ENCODE assay signal across 27 mouse cellular contexts in genomic region chr17:83308451-83308850, GRCm38 (mm10). TPM values are rescaled to one million over a fixed set of nuclear protein-coding genes. Genes with fewer than 3 reads are reported as not detected.
DNase-seq lines count a peak whose midpoint lies in the region; ATAC-seq and TF ChIP-seq lines count a peak whose summit lies in the region.
"Had no signal": no experiment of that assay in that cellular context is flagged by ENCODE, and none has a peak within 500 bp of the region (broad histone marks: within the 10 kb centered on the region; RNA-seq: fewer than 3 reads in every experiment).

No protein-coding gene starts in this region.

- no peaks in the 10 kb centered on the region for H3K9me3 ChIP-seq in forebrain, embryonic 10.5 days
- no peaks in the 10 kb centered on the region for H3K9me3 ChIP-seq in forebrain, embryonic 14.5 days (replicated peaks; ENCODE audit: control insufficient read depth, low read length)
- H3K9me3 ChIP-seq in liver, postnatal 0 days (ENCODE audit: low read length), result no peaks in the 10 kb centered on the region
- no peaks in the 10 kb centered on the region for H3K9me3 ChIP-seq in limb, embryonic 13.5 days
- no peaks in the 10 kb centered on the region for H3K9me3 ChIP-seq in stomach, embryonic 16.5 days (replicated peaks; ENCODE audit: control insufficient read depth, low read length)
- H3K9me3 ChIP-seq: embryonic facial prominence, embryonic 15.5 days; megakaryocyte, embryonic 14.5 days; neural tube, embryonic 12.5 days had no signal

- no peak overlapping the region for H3K4me3 ChIP-seq in forebrain, embryonic 10.5 days
- no peak overlapping the region for H3K4me3 ChIP-seq in forebrain, embryonic 14.5 days (ENCODE audit: low read depth, low read length)
- H3K4me3 ChIP-seq in liver, postnatal 0 days (ENCODE audit: low read depth, low read length), result no peak overlapping the region
- H3K4me3 ChIP-seq in limb, embryonic 13.5 days, result no peak overlapping the region
- no peak overlapping the region for H3K4me3 ChIP-seq in stomach, embryonic 16.5 days (replicated peaks; ENCODE audit: low read length)
- H3K4me3 ChIP-seq: embryonic facial prominence, embryonic 15.5 days; layer of hippocampus, adult 2 months; megakaryocyte, embryonic 14.5 days; neural tube, embryonic 12.5 days had no signal

- no peak for ATAC-seq in forebrain, embryonic 14.5 days
- ATAC-seq in liver, postnatal 0 days, result peak; percentile 47
- ATAC-seq in limb, embryonic 13.5 days (ENCODE audit: low FRiP score, low read depth), result no peak
- ATAC-seq in stomach, embryonic 16.5 days (ENCODE audit: insufficient read depth, low FRiP score), result peak; percentile 49; the same call in 1 of the 2 replicates
- ATAC-seq: activated CD4-positive, CD25-positive, alpha-beta regulatory T cell, adult 4 months; inflammation-experienced regulatory T-cells, adult 6 months had no signal

- TF ChIP-seq CTCF in liver, postnatal 0 days (IDR thresholded peaks at IDR 0.05; ENCODE audit: low read depth), result no peak

- peak overlapping the region; percentile 51; the same call in 1 of the 2 replicates for H3K27ac ChIP-seq in forebrain, embryonic 10.5 days
- no peak overlapping the region for H3K27ac ChIP-seq in forebrain, embryonic 14.5 days (ENCODE audit: low read depth, low read length)
- no peak overlapping the region for H3K27ac ChIP-seq in liver, postnatal 0 days (ENCODE audit: low read depth)
- H3K27ac ChIP-seq in limb, embryonic 13.5 days, result 0 out of 2 replicates have a peak overlapping the region, but pooled peaks have one; percentile 35
- peak overlapping the region; percentile 82 for H3K27ac ChIP-seq in stomach, embryonic 16.5 days (ENCODE audit: low read length)
- H3K27ac ChIP-seq: embryonic facial prominence, embryonic 15.5 days; hindbrain, embryonic 14.5 days; layer of hippocampus, adult 2 months; neural tube, embryonic 12.5 days had no signal

- H3K4me1 ChIP-seq in forebrain, embryonic 10.5 days, result peaks cover 53% of the 10 kb centered on the region
- H3K4me1 ChIP-seq in forebrain, embryonic 14.5 days (ENCODE audit: control insufficient read depth, insufficient read depth, low read length), result peaks cover 7% of the 10 kb centered on the region; the same call in 1 of the 2 replicates
- peaks cover 30% of the 10 kb centered on the region for H3K4me1 ChIP-seq in liver, postnatal 0 days (ENCODE audit: insufficient read depth)
- peaks cover 48% of the 10 kb centered on the region for H3K4me1 ChIP-seq in limb, embryonic 13.5 days
- H3K4me1 ChIP-seq in stomach, embryonic 16.5 days (ENCODE audit: control insufficient read depth, insufficient read depth, low read length), result peaks cover 32% of the 10 kb centered on the region

- no peak overlapping the region for H3K9ac ChIP-seq in forebrain, embryonic 14.5 days (ENCODE audit: low read length)
- H3K9ac ChIP-seq in liver, postnatal 0 days (replicated peaks), result no peak overlapping the region
- no peak overlapping the region for H3K9ac ChIP-seq in limb, embryonic 13.5 days
- H3K9ac ChIP-seq in stomach, embryonic 16.5 days (ENCODE audit: low read length), result no peak overlapping the region
- H3K9ac ChIP-seq: embryonic facial prominence, embryonic 15.5 days; hindbrain, embryonic 14.5 days; lung, embryonic 14.5 days; neural tube, embryonic 12.5 days had no signal

- no peaks in the 10 kb centered on the region for H3K36me3 ChIP-seq in forebrain, embryonic 10.5 days (replicated peaks)
- no peaks in the 10 kb centered on the region for H3K36me3 ChIP-seq in forebrain, embryonic 14.5 days (ENCODE audit: control insufficient read depth, insufficient read depth, low read length)
- no peaks in the 10 kb centered on the region for H3K36me3 ChIP-seq in liver, postnatal 0 days (replicated peaks; ENCODE audit: insufficient read depth, low read length)
- no peaks in the 10 kb centered on the region for H3K36me3 ChIP-seq in limb, embryonic 13.5 days
- H3K36me3 ChIP-seq in stomach, embryonic 16.5 days (ENCODE audit: control insufficient read depth, insufficient read depth, low read length), result no peaks in the 10 kb centered on the region
- H3K36me3 ChIP-seq: embryonic facial prominence, embryonic 15.5 days; neural tube, embryonic 12.5 days had no signal

- no peak for DNase-seq in forebrain, embryonic 10.5 days (ENCODE audit: extremely low spot score, low spot score)
- no peak for DNase-seq in forebrain, embryonic 14.5 days (ENCODE audit: low spot score)
- no peak for DNase-seq in liver, postnatal 0 days
- DNase-seq in liver, result no peak
- no peak for DNase-seq in thymus, postnatal 10 days (ENCODE audit: low spot score in 2 of 2)
- no peak for DNase-seq in cerebellum, postnatal 4 days (ENCODE audit: low spot score in 2 of 2)
- DNase-seq: adrenal gland, postnatal 10 days; cerebellum, adult 8-10 months; cerebellum, postnatal 36 days; gastrocnemius, postnatal 10 days; heart, postnatal 4 days; layer of hippocampus, postnatal 36 days; lung, embryonic 14.5 days; lung, postnatal 36 days; right cerebral cortex, adult 18-20 months; right cerebral cortex, postnatal 4 days; thymus, postnatal 25 days had no signal

- H3K27me3 ChIP-seq in forebrain, embryonic 10.5 days (ENCODE audit: poor library complexity, severe bottlenecking), result peaks cover 22% of the 10 kb centered on the region
- H3K27me3 ChIP-seq in forebrain, embryonic 14.5 days (replicated peaks; ENCODE audit: control insufficient read depth, insufficient read depth, low read length), result no peaks in the 10 kb centered on the region
- no peaks in the 10 kb centered on the region for H3K27me3 ChIP-seq in liver, postnatal 0 days (ENCODE audit: insufficient read depth, low read length)
- no peaks in the 10 kb centered on the region for H3K27me3 ChIP-seq in limb, embryonic 13.5 days
- no peaks in the 10 kb centered on the region for H3K27me3 ChIP-seq in stomach, embryonic 16.5 days (ENCODE audit: control insufficient read depth, insufficient read depth, low read length)
- H3K27me3 ChIP-seq: embryonic facial prominence, embryonic 15.5 days; neural tube, embryonic 12.5 days had no signal

- TF ChIP-seq EP300 in liver, postnatal 0 days (IDR thresholded peaks at IDR 0.05; ENCODE audit: low read depth), result no peak

- no peak overlapping the region for H3K4me2 ChIP-seq in forebrain, embryonic 14.5 days (ENCODE audit: low read length)
- H3K4me2 ChIP-seq in liver, postnatal 0 days (ENCODE audit: low read depth, low read length), result no peak overlapping the region
- H3K4me2 ChIP-seq in limb, embryonic 13.5 days (replicated peaks), result peak overlapping the region; percentile 19; the same call in 1 of the 2 replicates
- no peak overlapping the region for H3K4me2 ChIP-seq in stomach, embryonic 16.5 days (ENCODE audit: low read depth, low read length)
- H3K4me2 ChIP-seq: embryonic facial prominence, embryonic 15.5 days; hindbrain, embryonic 14.5 days; liver, embryonic 11.5 days; lung, embryonic 14.5 days; neural tube, embryonic 12.5 days had no signal

- WGBS in forebrain, embryonic 10.5 days, result 44% methylated on average over 4 of the region's 4 CpGs
- 42% methylated on average over 4 of the region's 4 CpGs for WGBS in forebrain, embryonic 14.5 days
- WGBS in liver, postnatal 0 days (ENCODE audit: insufficient replicate concordance), result 44% methylated on average over 4 of the region's 4 CpGs
- WGBS in limb, embryonic 13.5 days, result 37% methylated on average over 4 of the region's 4 CpGs
- 48% methylated on average over 4 of the region's 4 CpGs for WGBS in stomach, embryonic 16.5 days

RNA-seq across cellular contexts. Expression of gene Eml4, which starts 42.3 kb away (rescaled TPM):
- polyA plus RNA-seq in forebrain, embryonic 10.5 days (2016; fragmentation: Nextera tagmentation; extraction: Ambion mirVana), result 40.6 and 41.6 TPM in 2 replicates
- polyA plus RNA-seq in forebrain, embryonic 14.5 days (2014; fragmentation: Nextera tagmentation; extraction: Ambion mirVana), result 23.5 and 30.6 TPM in 2 replicates
- 3.8 and 4.7 TPM in 2 replicates for polyA plus RNA-seq in liver, postnatal 0 days (2015; fragmentation: Nextera tagmentation; extraction: Ambion mirVana)
- polyA plus RNA-seq in limb, embryonic 13.5 days (2015; fragmentation: Nextera tagmentation; extraction: Ambion mirVana), result 42.1 and 46.8 TPM in 2 replicates
- polyA plus RNA-seq in stomach, embryonic 16.5 days (2015; fragmentation: Nextera tagmentation; extraction: Ambion mirVana), result 21.4 and 24.2 TPM in 2 replicates

Comparison
In these comparisons a context has a peak if more than half of its experiments do, and no peak if none do; other contexts are left out.
1. H3K27ac ChIP-seq: peak in forebrain, embryonic 10.5 days (single experiment), limb, embryonic 13.5 days (single experiment) and stomach, embryonic 16.5 days (single experiment); none in forebrain, embryonic 14.5 days (single experiment) and liver, postnatal 0 days (single experiment).
2. ATAC-seq: peak in liver, postnatal 0 days (single experiment) and stomach, embryonic 16.5 days (single experiment); none in forebrain, embryonic 14.5 days (single experiment) and limb, embryonic 13.5 days (single experiment).